Mouse (Mus musculus): ENCODE data around the gene March5.
"Not testable (repeated sequence)": the region's sequence is repeated elsewhere in the genome, so short reads cannot be mapped to it uniquely, and the experiment has no call there.

March5 gene

GRCm38 (mm10) chr19:37207303-37208175, at the start of gene March5:
March5 (plus strand) TSS chr19:37207543.
- peak; percentile 68 to 71 for DNase-seq (ENCODE audit: low read depth in 2 of 2, low spot score in 2 of 2)

- DNase-seq (ENCODE audit: low read depth in 2 of 2, low spot score in 2 of 2) = no peak
Observed at GRCm38 (mm10) chr19:37172096-37172495, 35.2 kb upstream of the March5 start.

- DNase-seq (ENCODE audit: low read depth in 2 of 2, low spot score in 2 of 2) = no peak
Observed at GRCm38 (mm10) chr19:37172566-37173130, 34.7 kb upstream of the March5 start.

GRCm38 (mm10) chr19:37173331-37174115, 33.8 kb upstream of the March5 start:
- DNase-seq (ENCODE audit: low read depth in 2 of 2, low spot score in 2 of 2) = no peak

GRCm38 (mm10) chr19:37174116-37174715, 33.1 kb upstream of the March5 start:
- no peak for DNase-seq (ENCODE audit: low read depth in 2 of 2, low spot score in 2 of 2)

GRCm38 (mm10) chr19:37174716-37175435, 32.5 kb upstream of the March5 start:
- peak; percentile 9 to 25 for DNase-seq (ENCODE audit: low read depth in 2 of 2, low spot score in 2 of 2)

- peak in 1 of 2 experiments; percentile 3 for DNase-seq (ENCODE audit: low read depth in 2 of 2, low spot score in 2 of 2)
Observed at GRCm38 (mm10) chr19:37175436-37175805, 31.9 kb upstream of the March5 start.

- DNase-seq (ENCODE audit: low read depth in 2 of 2, low spot score in 2 of 2) = no peak
Observed at GRCm38 (mm10) chr19:37175919-37176318, 31.4 kb upstream of the March5 start.

GRCm38 (mm10) chr19:37176879-37177462, 30.4 kb upstream of the March5 start:
- DNase-seq (ENCODE audit: low read depth in 2 of 2, low spot score in 2 of 2) = no peak

- DNase-seq (ENCODE audit: low read depth in 2 of 2, low spot score in 2 of 2) = no peak
Observed at GRCm38 (mm10) chr19:37177819-37178708, 29.3 kb upstream of the March5 start.

GRCm38 (mm10) chr19:37188366-37188948, 18.9 kb upstream of the March5 start:
- no peak for DNase-seq (ENCODE audit: low read depth in 2 of 2, low spot score in 2 of 2)

GRCm38 (mm10) chr19:37192475-37193058, 14.8 kb upstream of the March5 start:
- no peak for DNase-seq (ENCODE audit: low read depth in 2 of 2, low spot score in 2 of 2)

GRCm38 (mm10) chr19:37198165-37198880, 9.0 kb upstream of the March5 start:
- no peak for DNase-seq (ENCODE audit: low read depth in 2 of 2, low spot score in 2 of 2)

- DNase-seq (ENCODE audit: low read depth in 2 of 2, low spot score in 2 of 2) = no peak
Observed at GRCm38 (mm10) chr19:37199889-37200288, 7.5 kb upstream of the March5 start.

- no peak for DNase-seq (ENCODE audit: low read depth in 2 of 2, low spot score in 2 of 2)
Observed at GRCm38 (mm10) chr19:37203371-37203770, 4.0 kb upstream of the March5 start.

GRCm38 (mm10) chr19:37205155-37205554, 2.2 kb upstream of the March5 start:
- DNase-seq (ENCODE audit: low read depth in 2 of 2, low spot score in 2 of 2) = not testable (repeated sequence)

GRCm38 (mm10) chr19:37206641-37207302, 571 bp upstream of the March5 start:
- DNase-seq (ENCODE audit: low read depth in 2 of 2, low spot score in 2 of 2) = peak; percentile 10 to 29
